Mouse (Mus musculus) stomach, embryonic 14.5 days (tissue): Measurements from ENCODE around the gene Unk. TPM values are rescaled to one million over a fixed set of nuclear protein-coding genes. Genes with fewer than 3 reads are reported as not detected.

ENCODE experiments used
- ATAC-seq: fragments of 200-750 bp; cut with Nextera tagmentation; 2 replicates; pipeline ENCODE4 v1.8.0; 2017; ENCODE audit warnings: low read depth, moderate TSS enrichment; ENCODE audit not compliant: insufficient number of reproducible peaks, insufficient read depth, low FRiP score
- H3K27ac ChIP-seq: fragments of 300-500 bp; sonication (generic); 2 replicates; pipeline ENCODE4 v1.5.1; 2014; ENCODE audit warnings: mild to moderate bottlenecking, low read length, moderate library complexity, mixed read lengths
- H3K27me3 ChIP-seq: fragments of 300-500 bp; sonication (generic); 2 replicates; pipeline ENCODE4 v1.6.1; 2014; ENCODE audit warnings: low read length, control low read depth, mixed read lengths; ENCODE audit not compliant: control insufficient read depth, insufficient read depth
- H3K36me3 ChIP-seq: fragments of 300-500 bp; sonication (generic); 2 replicates; pipeline ENCODE4 v1.6.1; 2014; ENCODE audit warnings: mild to moderate bottlenecking, control low read depth, low read length, moderate library complexity, mixed read lengths; ENCODE audit not compliant: control insufficient read depth, insufficient read depth
- H3K4me1 ChIP-seq: fragments of 300-500 bp; sonication (generic); 2 replicates; pipeline ENCODE4 v1.6.1; 2014; ENCODE audit warnings: low read length, control low read depth, mixed read lengths; ENCODE audit not compliant: control insufficient read depth, insufficient read depth
- H3K4me2 ChIP-seq: fragments of 300-500 bp; sonication (generic); replicated peaks from 2 replicates; pipeline ENCODE4 v1.6.1; 2014; ENCODE audit warnings: low read depth, low read length, control low read depth
- H3K4me3 ChIP-seq: fragments of 300-500 bp; sonication (generic); 2 replicates; pipeline ENCODE4 v1.5.1; 2014; ENCODE audit warnings: low read depth, low read length, control low read depth
- H3K9ac ChIP-seq: fragments of 300-500 bp; sonication (generic); replicated peaks from 2 replicates; pipeline ENCODE4 v1.6.1; 2014; ENCODE audit warnings: low read depth, mild to moderate bottlenecking, control low read depth, low read length, moderate library complexity, mixed read lengths
- H3K9me3 ChIP-seq: fragments of 300-500 bp; sonication (generic); 2 replicates; pipeline ENCODE4 v1.6.1; 2016; ENCODE audit warnings: low read depth, low read length, control low read depth; ENCODE audit not compliant: control insufficient read depth
- WGBS: fragments of 180-500 bp; shearing (Covaris S2); extraction: QIAGEN DNeasy Blood & Tissue Kit; methylation state at CpG from one replicate; pipeline ENCODE4 v1.1.7; 2014; 5-methylcytosine and 5-hydroxymethylcytosine counted together
- polyA plus RNA-seq: library from polyadenylated mRNA; unstranded; fragments of >200 nt; fragmentation: Nextera tagmentation; extraction: Ambion mirVana; gene quantifications from 2 replicates; pipeline ENCODE4 v1.2.1, GENCODE M21; 2014

Unk gene
- polyA plus RNA-seq, 1 experiment from 2014 or later, result 31.6 TPM

- H3K27ac ChIP-seq, result no peak overlapping the region
- no peaks in the 10 kb centered on the region for H3K27me3 ChIP-seq
- no peak overlapping the region for H3K4me3 ChIP-seq
- peaks cover 34% of the 10 kb centered on the region for H3K36me3 ChIP-seq
- H3K4me1 ChIP-seq, result no peaks in the 10 kb centered on the region
- WGBS, result 76% methylated on average over 5 of the region's 5 CpGs
- ATAC-seq, result no peak
- H3K4me2 ChIP-seq, result no peak overlapping the region
- H3K9ac ChIP-seq, result no peak overlapping the region
- H3K9me3 ChIP-seq, result peaks cover 3% of the 10 kb centered on the region; the same call in 1 of the 2 replicates
Measured at GRCm38 (mm10) chr11:116042372-116043138, 12.4 kb downstream of the Unk start.

DNA sequence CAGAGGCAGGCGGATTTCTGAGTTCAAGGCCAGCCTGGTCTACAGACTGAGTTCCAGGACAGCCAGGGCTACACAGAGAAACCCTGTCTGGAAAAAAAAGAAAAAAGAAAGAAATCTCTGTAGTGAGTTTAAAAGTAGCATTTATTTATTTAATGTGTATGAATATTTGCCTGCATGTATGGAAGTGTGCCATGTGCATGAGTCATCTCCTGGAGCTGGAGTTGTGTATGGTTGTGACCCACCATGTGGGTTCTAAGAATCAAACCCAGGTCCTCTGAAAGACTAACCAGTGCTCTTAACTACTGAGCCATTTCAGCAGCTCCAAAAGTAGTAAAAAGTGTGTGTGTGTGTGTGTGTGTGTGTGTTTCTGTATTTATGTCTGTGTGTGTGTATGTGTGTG lies 13.2 kb downstream of the Unk start:
- no peaks in the 10 kb centered on the region for H3K4me1 ChIP-seq
- no peak overlapping the region for H3K27ac ChIP-seq
- peaks cover 41% of the 10 kb centered on the region for H3K36me3 ChIP-seq
- ATAC-seq, result no peak
- H3K9me3 ChIP-seq, result peaks cover 3% of the 10 kb centered on the region; the same call in 1 of the 2 replicates
- H3K4me3 ChIP-seq, result no peak overlapping the region
- H3K27me3 ChIP-seq, result no peaks in the 10 kb centered on the region
- 84% methylated on average over 1 of the region's 1 CpGs for WGBS
- H3K9ac ChIP-seq, result no peak overlapping the region
- H3K4me2 ChIP-seq, result no peak overlapping the region

GRCm38 (mm10) chr11:116045173-116045572 lies 15.1 kb downstream of the Unk start:
- Histone ChIP-seq H3K27ac (no peak overlapping the region), H3K4me1 (no peaks in the 10 kb centered on the region), H3K27me3 (no peaks in the 10 kb centered on the region), H3K4me3 (no peak overlapping the region), H3K9ac (no peak overlapping the region), H3K9me3 (peaks cover 3% of the 10 kb centered on the region; the same call in 1 of the 2 replicates), H3K36me3 (peaks cover 48% of the 10 kb centered on the region), H3K4me2 (no peak overlapping the region)
- no peak for ATAC-seq
- 95% methylated on average over 6 of the region's 6 CpGs for WGBS

DNA sequence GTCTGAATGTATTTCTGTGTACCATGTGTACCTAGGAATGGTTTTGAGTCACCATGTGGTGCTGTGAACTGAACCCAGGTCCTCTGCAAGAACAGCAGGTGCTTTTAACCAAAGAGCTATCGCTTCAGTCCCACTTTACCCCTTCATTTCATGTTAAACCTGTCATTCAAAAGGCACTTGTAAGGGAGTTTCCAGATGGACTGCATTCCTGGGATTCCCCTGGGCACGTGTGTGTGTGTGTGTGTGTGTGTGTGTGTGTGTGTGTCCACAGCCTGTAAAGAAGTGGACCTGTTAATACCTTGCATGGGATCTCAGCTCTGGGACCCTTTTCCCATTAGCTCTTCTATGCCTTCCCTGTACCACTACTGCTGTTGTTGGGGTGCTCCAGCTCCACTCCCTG lies 19.5 kb downstream of the Unk start:
- Histone ChIP-seq H3K36me3 (peaks cover 79% of the 10 kb centered on the region), H3K4me2 (no peak overlapping the region), H3K9ac (no peak overlapping the region), H3K27ac (no peak overlapping the region), H3K4me3 (no peak overlapping the region), H3K9me3 (no peaks in the 10 kb centered on the region), H3K27me3 (no peaks in the 10 kb centered on the region), H3K4me1 (no peaks in the 10 kb centered on the region)
- ATAC-seq, result no peak
- 78% methylated on average over 2 of the region's 2 CpGs for WGBS

- H3K9ac ChIP-seq, result no peak overlapping the region
- no peak overlapping the region for H3K4me2 ChIP-seq
- H3K27ac ChIP-seq, result no peak overlapping the region
- peaks cover 83% of the 10 kb centered on the region for H3K36me3 ChIP-seq
- no peaks in the 10 kb centered on the region for H3K4me1 ChIP-seq
- H3K27me3 ChIP-seq, result no peaks in the 10 kb centered on the region
- H3K4me3 ChIP-seq, result no peak overlapping the region
- no peak for ATAC-seq
- 88% methylated on average over 4 of the region's 4 CpGs for WGBS
- no peaks in the 10 kb centered on the region for H3K9me3 ChIP-seq
Measured at GRCm38 (mm10) chr11:116050196-116050595, 20.1 kb downstream of the Unk start.

GRCm38 (mm10) chr11:116053510-116054229 lies 23.5 kb downstream of the Unk start:
- Histone ChIP-seq H3K27me3 (no peaks in the 10 kb centered on the region), H3K9me3 (no peaks in the 10 kb centered on the region), H3K4me2 (no peak overlapping the region), H3K9ac (no peak overlapping the region), H3K36me3 (peaks cover 91% of the 10 kb centered on the region), H3K27ac (no peak overlapping the region), H3K4me3 (no peak overlapping the region), H3K4me1 (no peaks in the 10 kb centered on the region)
- 93% methylated on average over 9 of the region's 9 CpGs for WGBS
- ATAC-seq, result no peak

DNA sequence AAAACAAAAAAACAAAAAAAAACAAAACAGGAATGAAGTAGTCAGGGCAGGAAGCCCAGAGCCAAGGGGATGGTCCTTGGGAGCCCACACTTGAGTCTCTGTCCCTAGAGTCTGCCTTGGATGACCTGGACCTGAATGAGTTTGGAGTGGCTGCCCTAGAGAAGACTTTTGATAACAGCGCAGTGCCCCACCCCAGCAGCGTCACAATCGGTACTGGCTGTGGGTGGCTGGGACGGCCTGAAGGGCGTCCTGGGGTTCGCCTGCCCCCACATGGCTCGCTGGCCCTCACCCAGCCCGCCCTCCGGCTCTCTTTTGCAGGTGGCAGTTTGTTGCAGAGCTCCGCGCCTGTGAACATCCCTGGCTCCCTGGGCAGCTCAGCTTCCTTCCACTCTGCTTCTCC lies 25.8 kb downstream of the Unk start:
- ATAC-seq, result no peak
- no peak overlapping the region for H3K4me2 ChIP-seq
- H3K27me3 ChIP-seq, result no peaks in the 10 kb centered on the region
- H3K4me1 ChIP-seq, result no peaks in the 10 kb centered on the region
- H3K36me3 ChIP-seq, result peaks cover 84% of the 10 kb centered on the region
- H3K9me3 ChIP-seq, result no peaks in the 10 kb centered on the region
- H3K27ac ChIP-seq, result no peak overlapping the region
- 91% methylated on average over 11 of the region's 11 CpGs for WGBS
- H3K4me3 ChIP-seq, result no peak overlapping the region
- no peak overlapping the region for H3K9ac ChIP-seq

- no peaks in the 10 kb centered on the region for H3K9me3 ChIP-seq
- H3K4me2 ChIP-seq, result no peak overlapping the region
- H3K4me1 ChIP-seq, result no peaks in the 10 kb centered on the region
- no peak for ATAC-seq
- peaks cover 81% of the 10 kb centered on the region for H3K36me3 ChIP-seq
- H3K27ac ChIP-seq, result no peak overlapping the region
- H3K9ac ChIP-seq, result no peak overlapping the region
- no peak overlapping the region for H3K4me3 ChIP-seq
- no peaks in the 10 kb centered on the region for H3K27me3 ChIP-seq
- 79% methylated on average over 4 of the region's 4 CpGs for WGBS
Measured at GRCm38 (mm10) chr11:116057237-116057881, 27.2 kb downstream of the Unk start.
